13 mouse cellular contexts compared by ENCODE assay signal in the genomic region with DNA sequence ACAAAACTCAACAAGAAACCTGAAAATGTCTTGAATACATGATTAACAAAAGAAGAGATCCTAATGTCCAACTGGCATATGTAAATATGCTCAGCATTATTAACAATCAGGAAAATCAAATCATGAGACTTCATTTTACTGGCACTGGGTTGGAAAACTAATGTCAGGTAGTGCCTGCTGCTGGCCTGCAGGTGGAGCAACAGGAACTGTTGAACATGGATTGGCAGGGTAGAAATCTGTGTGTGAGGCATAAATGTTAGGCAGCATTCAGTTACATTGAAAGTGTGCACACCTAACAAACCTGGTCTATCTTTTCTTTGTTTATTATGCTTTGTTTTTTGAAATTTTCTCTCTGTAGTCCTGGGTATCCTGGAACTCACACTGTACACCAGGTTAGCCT. TPM values are rescaled to one million over a fixed set of nuclear protein-coding genes. Genes with fewer than 3 reads are reported as not detected.
DNase-seq lines count a peak whose midpoint lies in the region; ATAC-seq and TF ChIP-seq lines count a peak whose summit lies in the region.
"Had no signal": no experiment of that assay in that cellular context is flagged by ENCODE, and none has a peak within 500 bp of the region (broad histone marks: within the 10 kb centered on the region; RNA-seq: fewer than 3 reads in every experiment).

No protein-coding gene starts in this region.

- H3K27me3 ChIP-seq in liver, adult 2 months (ENCODE audit: control insufficient read depth, insufficient read depth, low read length), result no peaks in the 10 kb centered on the region

- no peaks in the 10 kb centered on the region for H3K36me3 ChIP-seq in liver, adult 2 months (ENCODE audit: control insufficient read depth, insufficient read depth, low read length)
- H3K36me3 ChIP-seq: hindbrain, embryonic 10.5 days had no signal

- TF ChIP-seq POLR2A in liver, adult 2 months (IDR thresholded peaks at IDR 0.05; ENCODE audit: extremely low read depth, insufficient read depth, low read length), result no peak
- no peak for TF ChIP-seq POLR2A in bone marrow, adult 2 months (IDR thresholded peaks at IDR 0.05; ENCODE audit: borderline replicate concordance, control insufficient read depth, low read depth, low read length)

- H3K79me2 ChIP-seq in liver, adult 2 months (ENCODE audit: control insufficient read depth, insufficient read depth, low read length), result no peaks in the 10 kb centered on the region

- intact Hi-C loops in heart, postnatal 14 days (cut with DNase I), result loop anchor here (5.0 kb wide), 1 partner anchor 39 kb away; no protein-coding TSS in a partner anchor

- H3K27ac ChIP-seq in liver, adult 2 months (replicated peaks; ENCODE audit: insufficient read depth, low read depth, low read length), result no peak overlapping the region
- H3K27ac ChIP-seq in bone marrow, adult 2 months (ENCODE audit: control insufficient read depth, insufficient read depth, low read depth, low read length, poor library complexity), result no peak overlapping the region
- H3K27ac ChIP-seq: hindbrain, embryonic 10.5 days; macrophage had no signal

- peak; percentile 39; the same call in 1 of the 2 replicates for ATAC-seq in cerebellum, adult (ENCODE audit: insufficient number of reproducible peaks, low FRiP score, low TSS enrichment)
- 0 out of 2 replicates have a peak, but pooled peaks have one; percentile 51 for ATAC-seq in megakaryocyte-erythroid progenitor cell, adult 5-6 weeks (replicated peaks; ENCODE audit: low FRiP score, low TSS enrichment, poor library complexity, severe bottlenecking)

- H3K4me1 ChIP-seq in liver, adult 2 months (ENCODE audit: control insufficient read depth, insufficient read depth, low read length), result no peaks in the 10 kb centered on the region; the same call in 1 of the 2 replicates
- H3K4me1 ChIP-seq in bone marrow, adult 2 months (ENCODE audit: control insufficient read depth, insufficient read depth, low read length), result no peaks in the 10 kb centered on the region
- H3K4me1 ChIP-seq: hindbrain, embryonic 10.5 days had no signal

- H3K9ac ChIP-seq in liver, adult 2 months (ENCODE audit: low read depth, low read length), result no peak overlapping the region

- TF ChIP-seq CTCF in liver, adult 2 months (IDR thresholded peaks at IDR 0.05; ENCODE audit: low read depth, low read length), result peak; percentile 40; the same call in 1 of the 2 replicates
- TF ChIP-seq CTCF in bone marrow, adult 2 months (IDR thresholded peaks at IDR 0.05; ENCODE audit: control insufficient read depth, insufficient read depth, low read length), result peak; percentile 39; the same call in 1 of the 2 replicates

- no peak for DNase-seq in cerebellum, postnatal 4 days (ENCODE audit: low spot score in 2 of 2)
- no peak for DNase-seq in liver, adult 2 months (ENCODE audit: extremely low read depth, low read depth, low spot score)
- DNase-seq in liver, result no peak
- DNase-seq in heart, postnatal 14 days, result no peak
- no peak for DNase-seq in spleen, postnatal 4 days (ENCODE audit: low spot score in 2 of 2)

- H3K4me3 ChIP-seq in liver, adult 2 months (ENCODE audit: insufficient read depth, low read depth, low read length), result no peak overlapping the region
- no peak overlapping the region for H3K4me3 ChIP-seq in bone marrow, adult 2 months (replicated peaks; ENCODE audit: control insufficient read depth, low read depth, low read length)
- H3K4me3 ChIP-seq: hindbrain, embryonic 10.5 days had no signal

RNA-seq across cellular contexts. Expression of gene Tmsb15b1, which starts 1.9 kb away (rescaled TPM):
- total RNA-seq in liver, adult 2 months (2014; rRNA removed), result 1.5 and 1.9 TPM in 2 replicates
- polyA plus RNA-seq in liver, adult 2 months (2012; rRNA removed), result 0.43 and 0.68 TPM in 2 replicates
- polyA plus RNA-seq in bone marrow, adult 2 months (2011; ENCODE audit: insufficient read depth, insufficient read length, low replicate concordance, missing spikeins), result 9.3 TPM in 1 of 2 replicates, not detected in the other
- total RNA-seq in megakaryocyte-erythroid progenitor cell, adult 5-6 weeks (2014; fragmentation: Nextera tagmentation), result 4.0 TPM in 1 of 2 replicates, not detected in the other
- 7.0 and 13.2 TPM in 2 replicates for total RNA-seq in megakaryocyte-erythroid progenitor cell, adult 5-6 weeks (2017)
- total RNA-seq in heart, postnatal 14 days (2021), result under 1 TPM in 1 of 2 experiments, not detected in 1; 0.93 TPM
- polyA plus RNA-seq: macrophage had no signal

RNA-seq across cellular contexts. Expression of gene Tmsb15l, which starts 1.9 kb away (rescaled TPM):
- 1.3 and 2.2 TPM in 2 replicates for total RNA-seq in liver, adult 2 months (2014; rRNA removed)
- polyA plus RNA-seq in liver, adult 2 months (2012; rRNA removed), result 0.12 and 0.21 TPM in 2 replicates
- not detected in 2 replicates for polyA plus RNA-seq in bone marrow, adult 2 months (2011; ENCODE audit: insufficient read depth, insufficient read length, low replicate concordance, missing spikeins)
- total RNA-seq in megakaryocyte-erythroid progenitor cell, adult 5-6 weeks (2014; fragmentation: Nextera tagmentation), result 1.2 and 3.9 TPM in 2 replicates
- total RNA-seq in megakaryocyte-erythroid progenitor cell, adult 5-6 weeks (2017), result 1.6 TPM in 1 of 2 replicates, not detected in the other
- under 1 TPM; 0.48 to 0.49 TPM for total RNA-seq in heart, postnatal 14 days (2021)

RNA-seq across cellular contexts. Expression of gene Tmsb15b2, which starts 3.3 kb away (rescaled TPM):
- total RNA-seq in liver, adult 2 months (2014; rRNA removed), result 1.4 TPM in 1 of 2 replicates, not detected in the other
- polyA plus RNA-seq in liver, adult 2 months (2012; rRNA removed), result 0.51 TPM in 1 of 2 replicates, not detected in the other
- 5.4 TPM in 1 of 2 replicates, not detected in the other for polyA plus RNA-seq in bone marrow, adult 2 months (2011; ENCODE audit: insufficient read depth, insufficient read length, low replicate concordance, missing spikeins)
- total RNA-seq in megakaryocyte-erythroid progenitor cell, adult 5-6 weeks (2014; fragmentation: Nextera tagmentation), result not detected in 2 replicates
- total RNA-seq in megakaryocyte-erythroid progenitor cell, adult 5-6 weeks (2017), result 7.2 TPM in 1 of 2 replicates, not detected in the other
- total RNA-seq in heart, postnatal 14 days (2021), result 1 to 10 TPM; 1.6 to 3.2 TPM
- polyA plus RNA-seq: macrophage had no signal

RNA-seq across cellular contexts. Expression of gene Zcchc18, which starts 14.3 kb away (rescaled TPM):
- total RNA-seq in liver, adult 2 months (2014; rRNA removed), result 0.20 TPM in 1 of 2 replicates, not detected in the other
- 0.04 TPM in 1 of 2 replicates, not detected in the other for polyA plus RNA-seq in liver, adult 2 months (2012; rRNA removed)
- polyA plus RNA-seq in bone marrow, adult 2 months (2011; ENCODE audit: insufficient read depth, insufficient read length, low replicate concordance, missing spikeins), result 1.3 TPM in 1 of 2 replicates, not detected in the other
- not detected in 2 replicates for total RNA-seq in megakaryocyte-erythroid progenitor cell, adult 5-6 weeks (2014; fragmentation: Nextera tagmentation)
- not detected in 2 replicates for total RNA-seq in megakaryocyte-erythroid progenitor cell, adult 5-6 weeks (2017)
- under 1 TPM in 1 of 2 experiments, not detected in 1; 0.10 TPM for total RNA-seq in heart, postnatal 14 days (2021)
- polyA plus RNA-seq: macrophage had no signal

RNA-seq across cellular contexts. Expression of gene H2bfm, which starts 51.5 kb away (rescaled TPM):
- not detected in 2 replicates for total RNA-seq in liver, adult 2 months (2014; rRNA removed)
- polyA plus RNA-seq in liver, adult 2 months (2012; rRNA removed), result not detected in 2 replicates
- not detected in 2 replicates for polyA plus RNA-seq in bone marrow, adult 2 months (2011; ENCODE audit: insufficient read depth, insufficient read length, low replicate concordance, missing spikeins)
- total RNA-seq in megakaryocyte-erythroid progenitor cell, adult 5-6 weeks (2014; fragmentation: Nextera tagmentation), result not detected in 2 replicates
- total RNA-seq in megakaryocyte-erythroid progenitor cell, adult 5-6 weeks (2017), result not detected in 2 replicates
- total RNA-seq in heart, postnatal 14 days (2021), result not detected
- total RNA-seq: layer of hippocampus, postnatal 10 days had no signal
- polyA plus RNA-seq: frontal cortex, adult 2 months; hindbrain, embryonic 10.5 days; macrophage; thymus, postnatal 0 days had no signal
